Mouse (Mus musculus): Measurements from ENCODE around the gene Gm28372. TPM values are rescaled to one million over a fixed set of nuclear protein-coding genes. Genes with fewer than 3 reads are reported as not detected.

The Gm28372 gene
- polyA plus RNA-seq, 1 experiment = 0.04 TPM

- Histone ChIP-seq H3K79me2 (ENCODE audit: control insufficient read depth, insufficient read depth) (peaks cover 44% of the 10 kb centered on the region), H3K27me3 (ENCODE audit: control insufficient read depth, insufficient read depth, insufficient read length) (no peaks in the 10 kb centered on the region)
- TF ChIP-seq POLR2AphosphoS2 (IDR thresholded peaks at IDR 0.05; ENCODE audit: insufficient read length, low read depth) (peak; percentile 81), TCF3 (IDR thresholded peaks at IDR 0.05; ENCODE audit: insufficient read length, low read depth) (no peak), REST (IDR thresholded peaks at IDR 0.05; ENCODE audit: insufficient read depth, insufficient read length) (no peak), MYOD1 (IDR thresholded peaks at IDR 0.05; ENCODE audit: control insufficient read depth in 1 of 3, insufficient read length in 2 of 3, low read depth in 2 of 3) (no peak), MAX (IDR thresholded peaks at IDR 0.05; ENCODE audit: low read depth) (no peak), E2F4 (IDR thresholded peaks at IDR 0.05; ENCODE audit: insufficient read depth) (peak; percentile 70), MYOG (IDR thresholded peaks at IDR 0.05; ENCODE audit: control insufficient read depth in 1 of 3, insufficient read depth in 1 of 3, insufficient read length in 2 of 3, low read depth in 2 of 3) (no peak), POLR2A (IDR thresholded peaks at IDR 0.05; ENCODE audit: insufficient read length, low read depth) (peak; percentile 77), CEBPB (IDR thresholded peaks at IDR 0.05; ENCODE audit: insufficient read depth, poor library complexity, severe bottlenecking) (no peak), TCF12 (IDR thresholded peaks at IDR 0.05; ENCODE audit: insufficient read depth, poor library complexity, severe bottlenecking) (no peak), SRF (IDR thresholded peaks at IDR 0.05; ENCODE audit: control insufficient read depth, insufficient read length, low read depth) (no peak), USF1 (IDR thresholded peaks at IDR 0.05; ENCODE audit: low read depth) (peak; percentile 99)
Observed at GRCm38 (mm10) chr2:130424126-130424853, 19.3 kb downstream of the Gm28372 start, which contains the start of the genes Vps16 and Pced1a. Vps16 (plus strand) TSS chr2:130424339. Pced1a (minus strand) TSS chr2:130424701.

GRCm38 (mm10) chr2:130425112-130425511, 20.1 kb downstream of the Gm28372 start:
- peak overlapping the region; percentile 44 for H3ac ChIP-seq (ENCODE audit: control insufficient read depth, insufficient read length)
- no peaks in the 10 kb centered on the region for H3K27me3 ChIP-seq (ENCODE audit: control insufficient read depth, insufficient read depth, insufficient read length)
- H3K36me3 ChIP-seq (ENCODE audit: control insufficient read depth, insufficient read depth) = no peaks in the 10 kb centered on the region
- TF ChIP-seq REST (IDR thresholded peaks at IDR 0.05; ENCODE audit: insufficient read depth, insufficient read length) (no peak), POLR2AphosphoS2 (IDR thresholded peaks at IDR 0.05; ENCODE audit: insufficient read length, low read depth) (no peak), CEBPB (IDR thresholded peaks at IDR 0.05; ENCODE audit: insufficient read depth, poor library complexity, severe bottlenecking) (no peak), USF1 (IDR thresholded peaks at IDR 0.05; ENCODE audit: low read depth) (no peak), MYOG (IDR thresholded peaks at IDR 0.05; ENCODE audit: control insufficient read depth in 1 of 3, insufficient read depth in 1 of 3, insufficient read length in 2 of 3, low read depth in 2 of 3) (no peak), TCF3 (IDR thresholded peaks at IDR 0.05; ENCODE audit: insufficient read length, low read depth) (no peak), TCF12 (IDR thresholded peaks at IDR 0.05; ENCODE audit: insufficient read depth, poor library complexity, severe bottlenecking) (no peak), SRF (IDR thresholded peaks at IDR 0.05; ENCODE audit: control insufficient read depth, insufficient read length, low read depth) (no peak), MYOD1 (IDR thresholded peaks at IDR 0.05; ENCODE audit: control insufficient read depth in 1 of 3, insufficient read length in 2 of 3, low read depth in 2 of 3) (no peak), MAX (IDR thresholded peaks at IDR 0.05; ENCODE audit: low read depth) (no peak), POLR2A (IDR thresholded peaks at IDR 0.05; ENCODE audit: insufficient read length, low read depth) (no peak), E2F4 (IDR thresholded peaks at IDR 0.05; ENCODE audit: insufficient read depth) (no peak)
- H3K4me2 ChIP-seq (ENCODE audit: low read depth) = peak overlapping the region; percentile 91
- peak overlapping the region; percentile 99 for H3K4me3 ChIP-seq
- H3K79me2 ChIP-seq (ENCODE audit: control insufficient read depth, insufficient read depth) = peaks cover 44% of the 10 kb centered on the region

More at GRCm38 (mm10) chr2:130424126-130424853, 19.3 kb downstream of the Gm28372 start, which contains the start of the genes Vps16 and Pced1a:
- peak within 1 kb of the TSS; percentile 44 for H3ac ChIP-seq (ENCODE audit: control insufficient read depth, insufficient read length)
- H3K4me3 ChIP-seq = peak within 1 kb of the TSS; percentile 99
- no peaks in the 10 kb centered on the region for H3K36me3 ChIP-seq (ENCODE audit: control insufficient read depth, insufficient read depth)
- peak within 1 kb of the TSS; percentile 91 for H3K4me2 ChIP-seq (ENCODE audit: low read depth)

- TF ChIP-seq MYOG (IDR thresholded peaks at IDR 0.05; ENCODE audit: control insufficient read depth in 1 of 3, insufficient read depth in 1 of 3, insufficient read length in 2 of 3, low read depth in 2 of 3) (no peak), E2F4 (IDR thresholded peaks at IDR 0.05; ENCODE audit: insufficient read depth) (no peak), MYOD1 (IDR thresholded peaks at IDR 0.05; ENCODE audit: control insufficient read depth in 1 of 3, insufficient read length in 2 of 3, low read depth in 2 of 3) (no peak), CEBPB (IDR thresholded peaks at IDR 0.05; ENCODE audit: insufficient read depth, poor library complexity, severe bottlenecking) (no peak), TCF12 (IDR thresholded peaks at IDR 0.05; ENCODE audit: insufficient read depth, poor library complexity, severe bottlenecking) (no peak), USF1 (IDR thresholded peaks at IDR 0.05; ENCODE audit: low read depth) (no peak), TCF3 (IDR thresholded peaks at IDR 0.05; ENCODE audit: insufficient read length, low read depth) (no peak), POLR2AphosphoS2 (IDR thresholded peaks at IDR 0.05; ENCODE audit: insufficient read length, low read depth) (no peak), REST (IDR thresholded peaks at IDR 0.05; ENCODE audit: insufficient read depth, insufficient read length) (no peak), POLR2A (IDR thresholded peaks at IDR 0.05; ENCODE audit: insufficient read length, low read depth) (no peak), MAX (IDR thresholded peaks at IDR 0.05; ENCODE audit: low read depth) (no peak), SRF (IDR thresholded peaks at IDR 0.05; ENCODE audit: control insufficient read depth, insufficient read length, low read depth) (no peak)
- Histone ChIP-seq H3K27me3 (ENCODE audit: control insufficient read depth, insufficient read depth, insufficient read length) (no peaks in the 10 kb centered on the region), H3ac (ENCODE audit: control insufficient read depth, insufficient read length) (no peak overlapping the region), H3K36me3 (ENCODE audit: control insufficient read depth, insufficient read depth) (no peaks in the 10 kb centered on the region), H3K4me2 (ENCODE audit: low read depth) (no peak overlapping the region), H3K4me3 (no peak overlapping the region), H3K79me2 (ENCODE audit: control insufficient read depth, insufficient read depth) (peaks cover 62% of the 10 kb centered on the region)
Observed at GRCm38 (mm10) chr2:130429851-130430250, 24.8 kb downstream of the Gm28372 start.

- Histone ChIP-seq H3K27me3 (ENCODE audit: control insufficient read depth, insufficient read depth, insufficient read length) (no peaks in the 10 kb centered on the region), H3K79me2 (ENCODE audit: control insufficient read depth, insufficient read depth) (peaks cover 62% of the 10 kb centered on the region), H3K4me2 (ENCODE audit: low read depth) (no peak overlapping the region), H3ac (ENCODE audit: control insufficient read depth, insufficient read length) (no peak overlapping the region), H3K36me3 (ENCODE audit: control insufficient read depth, insufficient read depth) (no peaks in the 10 kb centered on the region), H3K4me3 (no peak overlapping the region)
- TF ChIP-seq MYOD1 (IDR thresholded peaks at IDR 0.05; ENCODE audit: control insufficient read depth in 1 of 3, insufficient read length in 2 of 3, low read depth in 2 of 3) (no peak), USF1 (IDR thresholded peaks at IDR 0.05; ENCODE audit: low read depth) (no peak), POLR2A (IDR thresholded peaks at IDR 0.05; ENCODE audit: insufficient read length, low read depth) (no peak), TCF3 (IDR thresholded peaks at IDR 0.05; ENCODE audit: insufficient read length, low read depth) (no peak), MYOG (IDR thresholded peaks at IDR 0.05; ENCODE audit: control insufficient read depth in 1 of 3, insufficient read depth in 1 of 3, insufficient read length in 2 of 3, low read depth in 2 of 3) (no peak), REST (IDR thresholded peaks at IDR 0.05; ENCODE audit: insufficient read depth, insufficient read length) (no peak), CEBPB (IDR thresholded peaks at IDR 0.05; ENCODE audit: insufficient read depth, poor library complexity, severe bottlenecking) (no peak), SRF (IDR thresholded peaks at IDR 0.05; ENCODE audit: control insufficient read depth, insufficient read length, low read depth) (no peak), TCF12 (IDR thresholded peaks at IDR 0.05; ENCODE audit: insufficient read depth, poor library complexity, severe bottlenecking) (no peak), E2F4 (IDR thresholded peaks at IDR 0.05; ENCODE audit: insufficient read depth) (no peak), MAX (IDR thresholded peaks at IDR 0.05; ENCODE audit: low read depth) (no peak), POLR2AphosphoS2 (IDR thresholded peaks at IDR 0.05; ENCODE audit: insufficient read length, low read depth) (no peak)
Observed at GRCm38 (mm10) chr2:130430484-130430883, 25.4 kb downstream of the Gm28372 start.
